Mouse (Mus musculus) adrenal gland, postnatal 25 days (tissue): ENCODE results near the gene Slc4a11. TPM values are rescaled to one million over a fixed set of nuclear protein-coding genes. Genes with fewer than 3 reads are reported as not detected.
"Not testable (repeated sequence)": the region's sequence is repeated elsewhere in the genome, so short reads cannot be mapped to it uniquely, and the experiment has no call there.

Experiments used
- DNase-seq: peaks from one replicate; pipeline ENCODE4 v3.0.0; 2021; ENCODE audit warnings: mixed read lengths
- total RNA-seq: library from RNA; stranded (reverse); gene quantifications from 2 replicates; pipeline ENCODE4 v1.2.3, GENCODE M21; 2021

Slc4a11 gene
- total RNA-seq, 1 experiment from 2014 or later: 2.0 TPM

DNA sequence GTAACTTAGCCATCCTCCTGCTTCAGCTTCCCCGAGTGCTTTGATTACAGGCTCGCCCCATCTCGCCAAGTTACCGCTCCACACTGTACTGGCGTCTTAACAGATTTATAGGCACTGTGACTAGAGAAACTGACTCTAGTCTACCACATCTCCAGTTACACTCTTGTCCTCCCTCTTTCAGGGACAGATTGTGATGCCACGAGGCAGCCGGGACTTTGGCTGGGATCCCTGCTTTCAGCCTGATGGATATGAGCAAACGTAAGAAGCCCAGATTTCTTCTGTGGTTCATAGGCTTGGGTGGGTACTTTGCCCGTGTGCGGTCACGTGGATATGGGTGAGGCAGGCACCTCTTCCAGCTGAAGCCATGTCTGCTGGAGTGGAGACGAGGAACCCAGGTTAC lies 18.2 kb downstream of the Slc4a11 start:
- DNase-seq: no peak

DNA sequence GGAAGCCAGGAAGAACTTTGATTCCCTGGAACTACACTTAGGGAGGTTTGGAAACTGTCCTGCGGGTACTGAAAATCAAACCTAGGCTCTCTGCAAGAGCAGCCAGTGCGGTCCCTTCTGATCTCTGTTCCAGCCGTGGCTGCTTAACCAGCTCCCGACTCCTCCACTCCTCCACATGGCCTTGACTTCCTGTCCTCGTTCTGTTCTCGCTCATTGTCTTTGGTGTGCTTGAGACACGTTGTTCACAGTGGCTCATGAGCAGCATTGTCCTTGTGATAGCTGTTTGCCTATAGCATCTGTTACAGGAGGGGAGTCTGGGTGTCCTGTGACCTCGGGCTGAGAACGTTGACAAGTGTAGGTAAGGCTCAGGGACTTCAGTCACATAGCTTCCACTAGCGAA lies 20.1 kb downstream of the Slc4a11 start:
- DNase-seq: peak; percentile 29

DNA sequence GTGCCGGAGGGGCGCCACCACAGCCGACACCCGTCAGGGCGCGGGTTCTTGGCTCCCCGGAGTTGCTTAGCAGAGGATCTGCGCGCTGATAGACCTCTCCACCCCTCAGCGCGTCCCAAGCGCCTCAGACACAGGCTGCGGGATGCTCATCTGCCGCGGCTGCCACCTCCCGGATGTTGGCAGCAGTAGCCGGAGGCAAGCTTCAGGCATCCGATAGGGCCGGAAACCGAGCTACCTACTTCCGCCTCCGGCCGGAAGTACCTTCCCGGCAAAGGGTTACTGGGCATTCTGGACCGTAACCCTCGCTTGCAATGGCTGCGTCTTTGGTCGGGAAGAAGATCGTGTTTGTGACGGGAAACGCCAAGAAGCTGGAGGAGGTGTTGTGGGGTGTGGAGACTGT lies 29.8 kb downstream of the Slc4a11 start, which contains the start of gene Itpa:
Gene Itpa, plus strand, starts transcription at position 52 of the 400 bp plus-strand sequence.
- peak; percentile 84 for DNase-seq

DNA sequence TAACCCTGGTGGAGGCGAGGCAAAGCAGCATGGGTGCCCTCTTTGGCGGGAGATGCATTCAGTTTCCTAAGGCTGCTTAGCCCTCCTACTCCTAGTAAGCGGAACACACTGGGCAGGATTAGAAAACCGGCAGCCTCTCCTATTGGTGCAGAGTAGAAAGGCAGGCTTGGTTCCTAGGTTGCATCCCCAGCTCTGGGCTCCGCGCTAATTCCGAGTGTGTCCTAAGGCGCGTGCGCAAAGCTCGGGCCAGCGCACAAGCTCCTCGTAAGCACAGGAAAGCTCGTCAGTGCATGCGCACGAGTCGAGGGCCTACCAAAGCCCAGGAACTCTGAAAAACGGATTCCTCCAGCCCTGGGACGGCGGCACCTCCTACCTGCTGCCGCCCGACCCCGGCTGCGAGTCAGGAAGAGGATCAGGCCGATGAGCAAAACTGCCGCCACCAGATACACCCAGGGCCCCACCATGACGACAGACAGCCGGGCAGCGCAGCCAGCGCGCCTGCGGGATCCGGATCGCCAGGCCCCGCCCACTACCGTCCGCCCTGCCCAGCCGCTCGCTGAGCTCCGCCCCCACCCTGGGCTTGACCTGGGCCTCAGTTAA lies 33.1 kb downstream of the Slc4a11 start, which contains the start of gene Ddrgk1:
Gene Ddrgk1, minus strand, starts transcription at position 558 of the 600 bp plus-strand sequence.
- peak; percentile 91 for DNase-seq

DNA sequence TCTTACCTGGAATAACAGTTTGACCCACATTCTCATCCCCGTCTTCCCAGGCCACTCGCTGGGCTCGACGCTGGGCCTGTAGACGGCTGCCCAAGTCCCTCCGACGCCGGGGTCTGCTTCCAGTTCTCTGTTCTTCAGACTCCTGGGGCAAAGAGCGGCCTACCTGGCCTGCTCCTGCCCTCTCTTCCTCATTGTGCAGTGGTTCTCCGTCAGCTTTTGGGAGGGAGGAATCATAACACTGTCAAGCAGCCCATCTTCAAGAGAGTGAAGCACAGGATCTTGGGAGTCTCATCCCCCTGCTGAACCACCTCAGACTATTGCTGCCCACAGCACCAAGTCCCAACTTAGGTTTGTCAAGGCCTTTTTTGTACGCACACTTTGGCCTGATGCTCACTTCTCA lies 34.0 kb downstream of the Slc4a11 start:
- DNase-seq: no peak

DNA sequence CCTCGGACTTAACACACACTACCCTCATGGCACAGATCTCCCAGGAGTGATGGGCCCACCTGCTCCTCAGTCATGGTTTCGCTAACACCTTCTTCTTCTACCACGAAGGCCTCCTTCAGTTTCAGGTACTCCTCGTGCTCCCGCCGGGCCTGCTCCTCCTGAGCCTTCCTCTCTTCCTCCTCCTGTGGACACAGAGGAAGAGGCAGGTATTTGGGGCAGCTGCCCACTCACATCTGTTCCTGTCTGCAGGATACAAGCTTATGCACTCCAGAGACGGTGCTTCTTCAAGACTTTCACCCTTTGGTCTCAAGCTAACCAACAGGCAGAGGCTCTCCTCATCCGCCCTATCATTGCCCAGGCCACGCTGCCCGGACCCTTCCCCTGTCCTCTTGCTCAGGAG lies 38.8 kb downstream of the Slc4a11 start:
- no peak for DNase-seq

DNA sequence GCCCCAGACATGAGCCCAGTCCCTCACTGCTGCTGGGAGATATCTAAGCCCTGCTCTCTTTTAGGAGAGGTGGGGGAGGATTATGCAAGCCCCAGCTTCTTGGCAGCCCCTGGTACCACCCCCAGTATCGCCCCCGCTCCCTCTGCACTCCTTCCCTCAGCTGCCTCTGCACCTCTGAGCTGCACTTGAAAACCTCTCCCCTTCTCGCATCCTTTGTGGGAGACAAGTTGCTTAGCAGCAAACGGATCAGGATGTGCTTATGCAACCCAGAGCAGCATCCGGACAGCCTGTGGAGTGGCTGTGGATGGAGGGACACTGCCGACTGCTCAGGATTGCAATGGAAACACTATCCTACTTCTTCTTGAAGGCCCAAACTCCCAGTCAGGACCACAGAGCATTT lies 39.8 kb downstream of the Slc4a11 start:
- no peak for DNase-seq

DNA sequence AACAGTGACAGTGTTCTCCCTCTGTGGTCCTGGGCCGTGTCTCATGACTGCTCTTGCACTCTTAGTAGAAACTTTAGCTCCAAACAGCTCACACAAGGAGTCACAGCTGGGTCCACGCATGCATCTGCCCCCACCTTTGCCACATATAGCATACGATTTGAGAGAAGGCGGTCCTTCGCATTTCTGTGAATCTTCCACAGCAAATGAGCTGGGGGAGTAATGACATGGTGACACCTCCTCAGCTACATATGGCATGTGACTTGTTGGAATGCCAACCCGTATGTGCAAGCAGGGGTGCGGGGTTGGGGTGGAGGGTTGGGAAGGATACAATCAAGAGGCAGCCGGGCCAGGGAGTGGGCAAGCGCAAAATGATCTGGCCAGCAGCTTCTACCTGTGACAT lies 40.8 kb downstream of the Slc4a11 start:
- no peak for DNase-seq

DNA sequence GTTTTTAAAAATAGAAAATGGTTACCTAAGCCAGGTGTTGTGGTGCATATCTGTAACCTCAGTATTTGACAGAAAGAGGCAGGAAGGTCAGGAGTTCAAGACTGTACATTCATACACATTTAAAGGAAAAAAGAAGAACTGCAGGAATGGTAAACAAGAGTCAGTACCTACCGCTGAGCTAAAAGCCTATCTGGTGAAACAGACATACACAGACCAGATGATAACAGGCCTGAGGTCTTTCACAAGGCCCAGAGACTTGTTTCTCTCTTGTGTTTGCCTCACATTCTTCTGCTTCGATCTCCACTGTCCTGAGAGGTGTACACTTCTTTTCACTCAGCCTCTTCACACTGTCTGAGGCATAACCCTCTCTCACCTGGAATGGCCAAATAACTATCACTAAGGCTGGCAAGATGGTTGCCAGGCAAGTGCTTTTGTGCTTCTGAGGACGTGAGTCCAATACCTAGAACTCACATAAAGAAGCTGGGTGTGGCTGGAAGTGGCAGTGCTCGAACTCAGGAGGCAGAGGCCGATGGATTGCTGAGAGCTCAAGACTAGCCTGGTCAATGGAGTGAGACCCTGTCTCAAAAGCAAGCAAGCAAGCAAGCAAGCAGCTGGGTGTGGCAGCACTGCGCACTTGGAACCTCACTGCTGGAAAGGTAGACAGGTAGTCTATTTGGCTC lies 41.5 kb downstream of the Slc4a11 start:
- DNase-seq: no peak

DNA sequence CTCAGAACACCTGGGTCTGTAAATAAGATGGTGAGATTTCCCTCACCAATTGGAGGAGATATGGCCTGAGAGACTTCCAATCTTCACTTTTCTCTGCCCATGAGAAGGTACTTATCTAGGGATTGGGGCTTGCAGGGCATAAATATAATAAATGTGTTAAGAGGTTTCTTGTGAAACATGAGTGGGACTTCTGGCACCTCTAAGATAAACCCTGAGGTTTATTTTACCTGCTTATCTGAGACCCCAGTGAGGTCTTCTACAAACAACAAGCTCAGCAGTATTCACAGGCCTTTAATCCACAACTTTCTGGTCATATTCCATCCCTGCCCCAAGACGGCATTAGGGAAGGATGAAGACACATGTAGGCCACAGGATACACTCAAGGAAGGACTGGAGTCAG lies 43.6 kb downstream of the Slc4a11 start:
- no peak for DNase-seq

DNA sequence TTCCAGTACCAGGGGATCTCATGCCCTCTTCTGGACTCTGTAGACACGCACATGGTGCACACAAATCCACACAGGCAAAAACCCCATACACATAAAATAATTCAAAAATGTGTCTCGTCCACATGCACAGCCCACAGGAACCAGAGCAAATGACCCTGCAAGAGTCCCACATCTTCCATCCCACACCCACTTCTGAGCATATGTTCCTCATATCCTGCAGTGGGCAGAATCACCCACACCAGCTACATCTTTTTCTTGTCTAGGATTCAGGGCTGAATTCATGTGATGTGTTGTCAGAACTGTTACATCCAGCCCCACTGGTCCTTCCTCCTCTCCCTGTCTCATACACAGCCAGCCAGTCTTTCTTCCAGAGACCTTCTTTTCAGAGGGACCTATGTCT lies 44.0 kb downstream of the Slc4a11 start:
- DNase-seq: no peak

DNA sequence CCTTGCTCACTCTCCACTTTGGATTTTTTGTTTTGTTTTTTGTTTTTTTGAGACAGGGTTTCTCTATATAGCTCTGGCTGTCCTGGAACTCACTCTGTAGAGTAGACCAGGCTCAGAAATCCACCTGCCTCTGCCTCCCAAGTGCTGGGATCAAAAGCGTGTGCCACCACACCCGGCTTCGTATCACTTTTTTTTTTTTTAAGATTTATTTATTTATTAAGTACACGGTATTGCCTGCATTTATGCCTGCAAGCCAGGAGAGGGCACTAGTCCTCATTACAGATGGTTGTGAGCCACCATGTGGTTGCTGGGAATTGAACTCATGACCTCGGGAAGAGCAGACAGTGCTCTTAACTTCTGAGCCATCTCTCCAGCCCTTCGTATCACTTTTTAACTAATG lies 48.3 kb downstream of the Slc4a11 start:
- DNase-seq: not testable (repeated sequence)

DNA sequence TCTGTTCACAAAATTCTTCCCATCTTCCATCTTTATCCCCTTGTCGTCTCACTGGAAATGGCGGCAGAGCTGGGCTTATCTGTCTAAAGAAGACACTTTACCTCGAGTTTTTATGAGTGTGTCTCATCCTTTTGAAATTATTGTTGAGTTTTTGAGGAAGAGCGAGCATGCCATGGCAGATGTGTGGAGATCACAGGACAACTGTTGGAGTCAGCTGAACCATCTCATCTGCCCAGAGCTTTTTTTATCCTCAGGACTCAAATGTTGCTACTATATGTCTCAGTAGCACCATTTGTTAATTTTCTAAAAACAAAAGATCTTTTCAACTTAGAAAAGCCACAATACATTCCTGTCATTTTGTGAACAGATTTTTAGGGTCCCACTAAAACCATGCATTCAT lies 52.1 kb downstream of the Slc4a11 start:
- DNase-seq: no peak

DNA sequence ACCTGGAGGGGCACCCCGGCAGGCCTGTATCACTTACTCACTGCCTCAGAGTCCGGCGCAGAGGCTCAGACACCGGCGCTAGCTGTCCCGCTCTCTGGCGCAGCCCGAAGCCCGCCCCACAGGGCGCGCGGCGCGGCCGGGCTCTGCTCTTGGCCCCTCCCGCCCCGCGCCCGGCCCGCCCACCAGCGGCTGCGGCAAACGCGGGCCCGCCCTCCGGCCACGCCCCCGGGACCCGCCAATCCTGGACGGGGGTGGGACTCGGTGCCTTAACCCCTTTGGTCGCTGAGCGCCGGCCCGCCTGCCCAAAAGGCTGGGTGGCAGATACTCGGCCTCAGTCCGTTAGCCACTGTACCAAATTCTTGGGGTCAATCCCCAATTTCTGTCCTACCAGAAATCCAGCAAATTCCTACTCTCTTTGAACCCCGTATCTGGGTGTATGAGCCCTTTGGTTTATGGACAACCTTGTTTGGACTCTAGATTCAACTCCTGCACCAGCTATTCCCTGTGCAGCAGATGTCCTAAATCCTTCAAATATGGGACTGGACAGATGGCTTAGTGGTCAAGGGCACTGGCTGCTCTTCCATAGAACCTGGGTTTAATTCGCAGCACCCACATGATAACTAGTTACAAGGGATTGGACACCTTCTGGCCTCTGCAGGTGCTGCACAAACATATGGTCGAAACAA lies 54.5 kb downstream of the Slc4a11 start, which contains the start of gene Lzts3:
Gene Lzts3, minus strand, starts transcription at position 120 of the 686 bp plus-strand sequence.
- DNase-seq: peak; percentile 98

DNA sequence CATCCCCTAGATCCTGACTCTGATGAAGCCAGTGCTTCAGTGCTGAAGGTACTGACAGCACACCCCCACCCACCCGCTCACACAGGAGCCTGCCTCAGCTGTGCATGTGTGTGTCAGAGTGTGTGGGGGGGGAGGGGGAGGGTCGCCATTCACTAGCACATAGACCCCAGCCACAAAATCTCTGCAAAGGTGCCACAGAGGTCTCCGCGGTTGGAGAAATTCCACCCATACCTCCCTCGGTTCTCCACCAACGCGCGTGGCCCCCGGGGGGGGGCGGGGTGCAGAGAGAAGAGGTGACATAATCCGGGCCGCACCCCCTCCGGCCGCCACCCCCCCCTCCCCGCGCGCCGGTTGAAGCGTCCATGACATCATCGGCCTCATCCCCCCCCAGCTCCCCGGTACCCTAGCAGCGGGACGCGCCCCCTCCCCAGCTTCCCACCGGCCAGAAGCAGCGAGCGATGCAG lies 55.1 kb downstream of the Slc4a11 start:
- DNase-seq: no peak

DNA sequence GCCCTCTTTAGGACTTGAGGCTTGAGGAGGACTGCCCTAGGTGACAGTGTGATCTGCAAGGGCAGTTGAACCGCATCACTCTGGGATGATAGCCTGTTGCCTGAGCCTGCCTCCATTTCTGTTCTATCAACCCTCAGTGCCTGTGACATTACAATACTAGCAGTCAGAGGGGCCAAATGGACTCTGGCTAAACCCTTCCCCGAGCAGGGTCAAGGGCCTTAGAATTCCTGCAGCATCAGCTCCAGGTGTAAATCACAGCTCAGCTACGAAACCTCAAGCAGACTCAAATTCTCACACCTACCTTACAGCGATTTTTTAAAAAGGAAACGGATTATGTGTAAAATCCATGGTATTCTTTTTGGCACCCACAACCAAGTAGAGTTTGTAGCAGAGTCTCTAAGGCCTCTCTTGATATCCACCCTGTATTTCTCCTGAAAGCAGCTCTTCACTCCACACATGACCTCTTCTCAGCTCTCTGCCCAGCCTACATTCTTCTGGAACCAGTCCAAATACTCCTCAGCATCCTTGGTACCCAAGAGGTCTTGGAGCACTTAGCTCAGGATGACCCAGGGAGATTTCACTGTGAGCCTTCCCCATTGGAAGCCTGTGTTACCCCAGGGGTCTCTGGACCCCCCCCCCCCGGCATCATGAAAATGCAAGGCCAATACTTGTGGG lies 55.8 kb downstream of the Slc4a11 start:
- DNase-seq: no peak

DNA sequence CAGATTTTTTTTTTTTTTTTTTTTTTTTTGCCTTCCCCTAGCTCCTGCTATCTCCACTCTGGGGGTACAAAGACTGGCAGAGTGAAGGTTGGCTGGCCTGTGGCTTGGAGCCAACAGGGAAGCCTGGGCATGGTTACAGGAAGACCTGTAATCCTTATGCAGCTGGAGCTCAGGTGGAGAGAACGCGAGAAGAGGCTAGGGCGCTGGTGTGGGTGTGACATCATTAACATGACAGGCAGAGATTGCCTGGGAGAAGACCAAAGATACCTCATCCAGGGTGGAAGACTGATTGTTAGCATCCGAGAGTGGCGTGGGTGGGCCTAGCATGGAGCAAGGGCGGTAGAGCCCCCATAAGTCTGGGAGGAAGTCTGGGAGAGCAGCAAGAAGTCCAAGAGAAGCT lies 58.0 kb downstream of the Slc4a11 start:
- no peak for DNase-seq

DNA sequence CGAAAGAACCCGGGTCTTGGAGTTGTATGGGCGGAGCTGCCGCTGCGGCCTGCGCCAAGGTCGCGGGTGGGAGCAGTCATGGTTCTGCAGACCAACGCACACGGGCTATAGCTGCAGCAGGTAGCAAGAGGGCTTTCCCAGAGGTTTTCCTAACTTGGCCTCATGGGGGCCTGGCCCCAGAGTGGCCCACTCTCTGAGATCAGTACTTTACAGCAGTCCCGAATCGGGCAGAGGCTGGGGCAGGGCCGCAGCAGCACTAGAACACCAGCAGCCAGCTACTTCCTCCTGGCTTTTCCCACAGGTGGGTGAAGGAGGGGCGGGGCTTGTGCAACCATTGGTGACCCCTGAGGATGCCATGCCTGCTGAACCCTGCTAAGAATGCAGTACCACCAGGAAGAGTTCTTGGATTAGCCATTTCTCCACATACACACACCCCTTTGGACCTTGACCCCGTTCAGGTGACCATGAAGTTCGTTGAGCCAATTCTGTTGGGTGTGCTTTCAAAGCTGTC lies 59.2 kb downstream of the Slc4a11 start:
- DNase-seq: peak; percentile 49

DNA sequence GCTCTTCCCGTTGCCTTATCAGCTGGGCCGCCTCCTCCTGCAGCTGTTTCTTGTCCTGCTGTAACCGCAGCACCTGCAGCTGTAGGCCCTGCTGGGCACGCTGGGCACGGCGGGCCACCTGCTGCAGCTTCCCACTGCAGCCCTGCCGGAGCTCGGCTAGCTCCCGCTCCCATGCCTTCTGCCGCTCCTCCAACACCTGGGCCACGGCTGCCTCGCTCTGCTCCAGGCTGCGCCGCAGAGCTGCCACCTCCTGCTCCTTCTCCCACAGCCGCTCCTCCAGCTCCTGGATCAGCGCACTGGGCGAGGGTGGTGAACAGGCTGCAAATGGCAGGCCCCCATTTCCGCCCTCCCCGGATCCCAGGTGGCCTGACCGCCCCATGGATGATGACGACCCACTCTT lies 61.5 kb downstream of the Slc4a11 start:
- DNase-seq: no peak

DNA sequence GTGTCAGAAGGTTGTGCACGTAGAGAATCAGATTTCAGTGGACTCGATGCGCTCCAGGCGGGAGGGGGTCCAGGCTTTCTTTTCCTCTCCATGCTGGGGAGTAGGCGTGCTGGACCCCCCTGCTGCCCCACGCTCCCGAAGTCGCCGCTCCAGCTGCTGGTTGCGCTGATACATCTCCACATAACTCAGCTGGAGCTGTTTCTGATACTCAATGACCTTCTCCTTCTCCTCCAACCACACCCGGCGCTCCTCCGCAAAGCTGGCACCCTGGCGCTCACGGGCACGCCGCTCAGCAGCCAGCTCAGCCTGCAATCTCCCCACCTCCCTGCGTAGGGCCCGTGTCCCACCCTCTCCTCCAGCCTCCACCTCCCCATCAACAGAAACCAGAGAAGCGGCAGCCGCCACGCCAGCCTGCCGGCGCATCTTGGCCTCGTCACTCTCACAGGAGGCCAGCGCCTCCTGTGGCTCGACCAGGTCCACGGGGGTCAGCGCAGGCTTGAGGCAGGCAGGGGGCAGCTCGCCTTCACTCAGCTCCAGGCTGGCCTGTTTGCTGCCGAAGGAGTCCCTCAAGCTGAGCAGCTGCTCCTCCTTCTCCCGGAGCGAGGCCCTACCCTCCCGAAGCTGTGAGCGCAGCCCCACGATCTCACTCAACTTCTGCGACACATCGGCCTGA lies 62.4 kb downstream of the Slc4a11 start:
- no peak for DNase-seq
